Mouse (Mus musculus): ENCODE data around the gene Atg16l1. TPM values are rescaled to one million over a fixed set of nuclear protein-coding genes. Genes with fewer than 3 reads are reported as not detected.

Gene Atg16l1
- 16.3 TPM for polyA plus RNA-seq (2014; fragmentation: Illumina TruSeq; extraction: RNeasy Lipid Tissue Mini Kit (QIAGEN cat#74804); ENCODE audit: insufficient read depth, low read depth, low replicate concordance)

GRCm38 (mm10) chr1:87755641-87756470 lies at the start of gene Atg16l1:
Atg16l1 (plus strand) TSS chr1:87755870.

GRCm38 (mm10) chr1:87803576-87803975 lies 47.9 kb downstream of the Atg16l1 start, which contains the start of gene Sag:
Sag (plus strand) TSS chr1:87803680.

Other genes with a start within 250 kb of the Atg16l1 start
- gene Neu2, start 246.0 kb upstream of the Atg16l1 start, polyA plus RNA-seq (2014; fragmentation: Illumina TruSeq; extraction: RNeasy Lipid Tissue Mini Kit (QIAGEN cat#74804); ENCODE audit: insufficient read depth, low read depth, low replicate concordance) = 1.3 TPM
- 4.7 TPM for gene Ngef, start 182.0 kb upstream of the Atg16l1 start, polyA plus RNA-seq (2014; fragmentation: Illumina TruSeq; extraction: RNeasy Lipid Tissue Mini Kit (QIAGEN cat#74804); ENCODE audit: insufficient read depth, low read depth, low replicate concordance)
- gene Inpp5d, start 135.6 kb upstream of the Atg16l1 start, polyA plus RNA-seq (2014; fragmentation: Illumina TruSeq; extraction: RNeasy Lipid Tissue Mini Kit (QIAGEN cat#74804); ENCODE audit: insufficient read depth, low read depth, low replicate concordance) = 14.9 TPM
- 0.13 TPM for gene Sag, start 47.8 kb downstream of the Atg16l1 start, polyA plus RNA-seq (2014; fragmentation: Illumina TruSeq; extraction: RNeasy Lipid Tissue Mini Kit (QIAGEN cat#74804); ENCODE audit: insufficient read depth, low read depth, low replicate concordance)
- gene Dgkd, start 97.4 kb downstream of the Atg16l1 start, polyA plus RNA-seq (2014; fragmentation: Illumina TruSeq; extraction: RNeasy Lipid Tissue Mini Kit (QIAGEN cat#74804); ENCODE audit: insufficient read depth, low read depth, low replicate concordance) = 24.4 TPM